Mouse (Mus musculus): ENCODE data around the gene Socs3.

Gene Socs3

GRCm38 (mm10) chr11:117969945-117970872 is at the start of gene Socs3:
Gene Socs3, minus strand, starts transcription at chr11:117970047.
- peak; percentile 84 for DNase-seq (ENCODE audit: low read depth, low spot score)

DNA sequence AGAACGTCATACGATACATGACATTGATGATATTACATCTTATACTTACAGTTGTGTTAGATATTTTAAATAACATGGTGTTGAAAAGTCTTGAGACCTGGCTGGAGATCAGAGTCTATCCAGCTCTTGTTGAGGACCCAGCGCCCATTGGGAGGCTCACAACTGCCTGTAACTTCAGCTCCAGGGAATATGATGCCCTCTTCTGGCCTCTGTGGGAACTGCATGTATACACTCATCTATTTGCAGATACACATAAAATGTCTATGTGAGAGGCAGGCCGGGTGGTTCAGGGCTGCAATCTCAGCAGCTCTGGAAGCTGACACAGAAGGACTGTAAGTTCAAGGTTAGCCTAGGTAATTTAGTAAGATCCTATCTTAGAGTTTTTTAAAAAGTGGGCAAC is 48.5 kb upstream of the Socs3 start:
- peak; percentile 52 for DNase-seq (ENCODE audit: low read depth, low spot score)

GRCm38 (mm10) chr11:118015381-118016145 is 45.7 kb upstream of the Socs3 start:
- peak; percentile 36 for DNase-seq (ENCODE audit: low read depth, low spot score)

DNA sequence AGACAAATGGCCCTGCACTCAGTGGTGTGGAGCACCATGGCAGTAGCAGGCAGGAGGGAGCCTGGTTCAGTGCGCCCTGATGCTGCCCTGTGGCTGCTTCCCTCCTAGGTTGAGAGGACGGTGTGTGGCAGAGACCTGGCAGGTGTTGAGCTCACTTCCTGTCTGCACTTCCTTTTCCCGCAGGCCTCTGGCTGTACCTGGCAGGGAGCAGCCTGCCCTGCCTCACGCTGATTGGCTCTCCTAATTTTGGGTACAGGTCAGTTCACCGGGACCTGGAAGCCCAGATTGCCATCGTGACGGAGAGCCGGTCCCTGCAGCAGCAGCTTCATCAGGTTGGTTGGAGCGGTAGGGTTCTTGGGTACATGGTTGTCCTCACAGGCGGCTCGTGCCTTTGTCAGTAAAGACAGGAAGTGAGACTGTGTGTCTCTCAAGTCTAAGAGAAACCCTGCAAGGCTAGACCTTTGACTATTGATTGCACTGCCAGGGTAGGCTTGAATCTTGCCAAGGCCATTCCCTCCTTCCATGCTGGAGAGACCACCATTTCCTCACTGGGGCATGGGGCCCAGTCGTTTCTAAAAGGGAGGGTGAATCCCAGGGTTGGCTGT is 44.6 kb upstream of the Socs3 start:
- DNase-seq (ENCODE audit: low read depth, low spot score) = peak; percentile 85

DNA sequence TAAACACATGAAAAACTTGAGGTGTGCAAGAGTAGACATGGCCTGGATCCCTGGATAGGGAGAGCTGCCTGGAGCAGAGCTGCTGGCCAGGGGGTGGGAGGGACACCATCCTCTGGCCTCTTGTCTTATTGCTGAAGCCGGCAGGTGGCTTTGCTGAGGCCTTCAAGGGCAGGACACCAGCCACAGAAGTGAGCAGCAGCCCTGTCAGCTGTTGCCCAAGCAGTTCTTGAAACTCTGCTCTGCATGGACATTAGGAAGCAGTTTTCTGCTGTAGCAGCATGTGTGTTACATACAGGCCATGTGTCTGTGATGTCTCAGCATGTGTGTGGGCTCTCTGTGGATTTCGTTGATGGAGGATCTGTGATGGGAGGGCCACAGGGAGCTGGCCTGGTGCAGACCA is 43.5 kb upstream of the Socs3 start:
- no peak for DNase-seq (ENCODE audit: low read depth, low spot score)

GRCm38 (mm10) chr11:118012595-118012994 is 42.7 kb upstream of the Socs3 start:
- no peak for DNase-seq (ENCODE audit: low read depth, low spot score)

DNA sequence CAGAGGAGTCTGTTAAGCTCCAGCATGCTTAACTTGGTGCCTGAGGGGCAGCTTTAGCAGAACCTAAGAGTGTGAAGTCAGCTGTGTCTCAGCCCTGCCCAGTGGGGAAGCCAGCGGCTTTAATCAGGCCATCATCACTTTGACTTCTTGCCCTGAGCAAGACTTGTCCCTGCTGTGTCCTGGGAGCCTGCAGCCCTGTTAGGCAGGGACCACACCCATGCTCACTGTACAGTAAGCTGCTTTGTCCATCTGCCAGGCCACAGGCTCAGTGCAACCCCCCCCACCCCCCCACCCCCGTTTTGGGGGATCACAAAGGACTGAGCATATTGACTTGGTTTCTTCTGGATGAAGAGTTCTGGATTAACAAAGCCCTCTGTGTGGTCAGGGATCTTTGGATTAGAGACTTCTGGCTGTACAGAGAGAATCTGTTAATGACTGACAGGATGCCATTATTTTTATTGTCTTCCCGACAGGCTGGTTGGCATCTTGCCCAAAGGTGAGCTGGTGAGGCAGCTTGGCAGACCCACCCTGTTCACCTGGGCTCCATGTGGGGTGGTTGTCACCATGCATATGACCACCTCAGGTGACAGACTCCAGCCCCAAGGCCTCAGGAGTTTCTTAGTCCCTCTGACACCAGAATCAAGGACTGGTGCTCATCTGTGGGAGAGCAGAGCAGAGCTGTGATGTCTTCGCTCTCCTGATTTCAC is 40.2 kb upstream of the Socs3 start:
- DNase-seq (ENCODE audit: low read depth, low spot score) = no peak

- no peak for DNase-seq (ENCODE audit: low read depth, low spot score)
Observed at GRCm38 (mm10) chr11:118008843-118009242, 39.0 kb upstream of the Socs3 start.

DNA sequence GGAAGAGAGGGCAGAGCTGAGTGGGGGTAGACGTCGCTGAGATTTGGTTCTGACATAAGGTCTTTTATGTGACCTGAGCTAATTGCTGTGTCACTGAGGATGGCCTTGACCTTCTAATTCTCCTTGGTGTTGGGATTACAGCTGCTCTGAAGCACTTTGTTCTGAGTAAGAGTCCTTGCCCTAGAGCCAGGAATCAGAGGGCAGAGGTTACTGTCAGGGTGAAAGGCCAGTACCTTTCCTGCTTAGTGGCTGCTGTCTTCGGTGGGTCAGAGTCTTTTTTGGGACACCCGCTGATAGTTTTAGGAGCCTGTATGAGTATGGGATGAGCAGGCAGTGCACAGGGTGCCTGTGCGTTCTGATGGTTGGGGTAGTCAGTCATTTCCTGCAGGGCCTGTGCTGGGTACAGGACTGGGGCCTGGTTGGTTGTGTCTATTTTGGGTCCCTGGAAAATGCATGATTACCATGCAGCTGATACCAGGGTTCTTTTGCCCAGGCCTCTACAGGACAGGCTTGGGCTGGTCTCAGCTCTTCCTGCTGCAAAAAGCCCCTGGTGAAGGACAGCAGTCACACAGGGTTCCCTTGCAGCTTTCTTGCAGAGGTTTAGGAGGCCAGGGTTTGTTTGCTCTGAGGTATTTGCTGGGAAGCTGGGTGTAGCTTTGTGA is 38.4 kb upstream of the Socs3 start:
- no peak for DNase-seq (ENCODE audit: low read depth, low spot score)

- no peak for DNase-seq (ENCODE audit: low read depth, low spot score)
Observed at GRCm38 (mm10) chr11:118007460-118008143, 37.8 kb upstream of the Socs3 start.

GRCm38 (mm10) chr11:118004217-118004616 is 34.4 kb upstream of the Socs3 start:
- DNase-seq (ENCODE audit: low read depth, low spot score) = no peak

DNA sequence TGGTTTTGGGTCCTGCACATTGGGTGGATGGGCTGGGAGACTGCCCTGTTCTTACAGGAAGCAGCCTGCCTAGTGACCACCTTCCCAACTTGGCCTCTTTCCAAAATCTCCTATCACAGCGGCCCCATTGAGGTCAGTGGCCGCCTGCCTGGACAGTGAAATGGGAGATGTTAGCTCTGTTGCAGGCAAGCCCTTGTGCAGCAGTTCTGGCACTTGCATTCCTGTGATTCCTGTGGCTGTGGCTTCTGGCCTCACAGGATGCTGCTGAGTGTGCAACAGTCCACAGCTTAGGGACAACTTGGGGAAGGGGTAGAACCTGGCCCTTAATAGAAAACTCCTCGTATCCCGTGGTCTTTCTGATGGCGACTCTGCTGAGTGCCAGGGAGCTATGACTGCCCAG is 33.9 kb upstream of the Socs3 start:
- no peak for DNase-seq (ENCODE audit: low read depth, low spot score)

DNA sequence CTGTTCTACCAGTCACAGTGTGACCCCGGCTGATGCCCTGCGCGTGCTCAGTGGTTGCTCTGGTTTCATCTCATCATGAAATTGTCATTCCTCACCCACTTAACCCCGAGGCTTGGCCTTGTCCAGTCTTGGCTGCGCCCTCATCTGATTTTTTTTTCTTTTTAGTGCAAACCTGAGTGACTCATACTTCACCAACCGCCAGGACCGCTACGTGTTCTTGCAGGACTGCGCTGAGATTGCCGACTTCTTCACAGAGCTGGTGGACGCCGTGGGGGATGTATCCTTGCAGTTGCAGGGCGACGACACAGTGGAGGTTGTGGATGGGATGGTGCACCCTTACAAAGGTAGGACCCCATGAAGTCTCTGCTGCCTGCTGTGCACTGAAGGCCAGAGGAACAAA is 33.3 kb upstream of the Socs3 start:
- no peak for DNase-seq (ENCODE audit: low read depth, low spot score)

DNA sequence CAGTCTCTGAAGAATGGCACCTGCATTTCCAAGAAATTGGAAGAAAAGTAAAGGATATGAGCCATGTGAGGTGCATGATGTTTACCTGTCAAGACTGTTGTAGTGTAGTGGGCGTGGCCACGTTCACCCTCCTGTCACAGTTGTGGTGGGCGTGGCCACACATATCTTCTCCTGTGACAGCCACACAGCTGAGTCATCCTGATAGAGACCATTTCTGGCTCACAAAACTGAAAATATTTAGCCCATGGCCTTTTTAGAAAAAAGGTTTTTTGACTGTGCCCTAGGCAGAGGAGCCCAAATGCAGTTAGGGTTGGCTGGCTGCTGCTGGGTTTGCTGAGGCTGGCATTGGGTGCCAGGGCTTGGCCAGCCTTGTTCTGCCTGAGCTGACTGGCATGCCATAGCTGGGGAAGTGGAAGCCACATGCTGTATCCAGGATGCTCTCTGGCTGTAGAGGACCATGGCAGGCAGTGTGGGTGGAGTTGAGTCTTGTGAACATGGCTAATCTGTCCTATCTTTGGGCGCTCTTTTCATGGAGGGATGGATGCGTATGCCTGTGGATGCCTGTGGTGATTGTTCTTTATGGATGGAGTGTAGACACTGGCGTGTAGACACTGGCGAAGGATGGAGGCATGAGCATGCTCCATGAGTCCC is 30.8 kb upstream of the Socs3 start:
- DNase-seq (ENCODE audit: low read depth, low spot score) = peak; percentile 66

GRCm38 (mm10) chr11:118000083-118000482 is 30.2 kb upstream of the Socs3 start:
- DNase-seq (ENCODE audit: low read depth, low spot score) = no peak

- no peak for DNase-seq (ENCODE audit: low read depth, low spot score)
Observed at GRCm38 (mm10) chr11:117999260-117999934, 29.6 kb upstream of the Socs3 start.

DNA sequence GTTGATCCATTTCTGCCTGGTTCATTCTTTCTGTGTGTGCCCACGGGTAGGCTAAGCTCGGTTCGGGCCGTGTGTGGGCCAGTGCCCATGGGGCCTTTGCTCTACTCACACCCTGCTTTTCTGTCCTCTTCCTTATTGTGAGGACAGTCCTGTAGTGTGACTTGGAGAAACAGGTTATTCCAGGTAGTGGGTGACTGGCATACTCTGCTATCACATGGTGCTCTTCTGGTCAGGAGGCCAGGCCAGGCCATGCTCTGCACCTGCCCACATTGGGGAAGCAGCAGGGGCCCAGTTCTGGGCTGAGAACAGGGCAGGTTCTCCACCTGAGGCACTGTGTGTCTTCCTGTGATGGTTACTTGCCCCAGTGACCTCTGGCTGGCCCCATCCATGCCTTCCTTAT is 28.5 kb upstream of the Socs3 start:
- no peak for DNase-seq (ENCODE audit: low read depth, low spot score)

DNA sequence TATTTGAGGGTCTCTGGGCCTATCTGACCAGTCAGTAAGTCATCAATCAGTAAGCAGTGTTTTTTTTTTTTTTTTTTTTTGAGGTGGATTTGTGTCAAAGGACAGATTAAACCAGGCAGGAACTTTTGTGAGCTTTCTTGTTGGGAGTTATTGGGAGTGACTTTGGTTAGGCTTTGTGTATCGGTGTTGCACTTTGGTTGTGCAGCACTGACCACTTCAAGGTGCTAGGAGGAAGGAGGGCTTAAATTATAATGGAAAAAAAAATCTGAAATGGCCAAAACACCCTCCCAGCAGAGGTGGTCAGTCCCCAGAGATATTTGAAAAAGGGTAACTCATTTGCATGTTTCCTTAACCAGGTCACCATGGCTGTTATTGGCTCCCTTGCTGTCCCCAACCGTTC is 27.2 kb upstream of the Socs3 start:
- no peak for DNase-seq (ENCODE audit: low read depth, low spot score)

GRCm38 (mm10) chr11:117996066-117996465 is 26.2 kb upstream of the Socs3 start:
- no peak for DNase-seq (ENCODE audit: low read depth, low spot score)
